Mouse (Mus musculus): ENCODE results near the gene Erp27. TPM values are rescaled to one million over a fixed set of nuclear protein-coding genes. Genes with fewer than 3 reads are reported as not detected.
"Not testable (repeated sequence)": the region's sequence is repeated elsewhere in the genome, so short reads cannot be mapped to it uniquely, and the experiment has no call there.

Erp27 gene
- polyA plus RNA-seq (2014; fragmentation: Nextera tagmentation; extraction: Ambion mirVana): not detected in 2 replicates

GRCm38 (mm10) chr6:136922080-136922479 lies at the start of gene Erp27:
Gene Erp27, minus strand, starts transcription at chr6:136922180.
- Histone ChIP-seq H3K4me1 (ENCODE audit: control insufficient read depth, insufficient read depth, low read length) (no peaks in the 10 kb centered on the region), H3K27me3 (ENCODE audit: control insufficient read depth, insufficient read depth, low read length) (no peaks in the 10 kb centered on the region), H3K27ac (replicated peaks; ENCODE audit: low read depth, low read length) (no peak within 1 kb of the TSS), H3K4me3 (replicated peaks; ENCODE audit: low read depth, low read length) (no peak within 1 kb of the TSS), H3K4me2 (ENCODE audit: low read length) (no peak within 1 kb of the TSS), H3K36me3 (ENCODE audit: control insufficient read depth, insufficient read depth, low read length) (no peaks in the 10 kb centered on the region), H3K9me3 (ENCODE audit: control insufficient read depth, low read length) (no peaks in the 10 kb centered on the region), H3K9ac (replicated peaks; ENCODE audit: low read length) (no peak within 1 kb of the TSS)
- WGBS: 83% methylated on average over 5 of the region's 5 CpGs
- no peak for ATAC-seq (ENCODE audit: low FRiP score, low TSS enrichment)
- DNase-seq: no peak

- not testable (repeated sequence) for H3K27me3 ChIP-seq (ENCODE audit: control insufficient read depth, insufficient read depth, low read length); ATAC-seq (ENCODE audit: low FRiP score, low TSS enrichment)
- peak; percentile 67 for DNase-seq
These were observed 46.9 kb upstream of the Erp27 start for GRCm38 (mm10) chr6:136968877-136969276.

GRCm38 (mm10) chr6:136967466-136967865 lies 45.5 kb upstream of the Erp27 start:
- ATAC-seq (ENCODE audit: low FRiP score, low TSS enrichment) (no peak), DNase-seq (no peak)
- no peak overlapping the region for H3K9ac ChIP-seq (replicated peaks; ENCODE audit: low read length)
- no peak overlapping the region for H3K27ac ChIP-seq (replicated peaks; ENCODE audit: low read depth, low read length)
- H3K9me3 ChIP-seq (ENCODE audit: control insufficient read depth, low read length): no peaks in the 10 kb centered on the region
- H3K4me3 ChIP-seq (replicated peaks; ENCODE audit: low read depth, low read length): no peak overlapping the region
- no peaks in the 10 kb centered on the region for H3K4me1 ChIP-seq (ENCODE audit: control insufficient read depth, insufficient read depth, low read length)
- 57% methylated on average over 4 of the region's 4 CpGs for WGBS
- no peaks in the 10 kb centered on the region for H3K36me3 ChIP-seq (ENCODE audit: control insufficient read depth, insufficient read depth, low read length)
- H3K27me3 ChIP-seq (ENCODE audit: control insufficient read depth, insufficient read depth, low read length): no peaks in the 10 kb centered on the region
- no peak overlapping the region for H3K4me2 ChIP-seq (ENCODE audit: low read length)

More at GRCm38 (mm10) chr6:136968877-136969276, 46.9 kb upstream of the Erp27 start:
- not testable (repeated sequence) for H3K36me3 ChIP-seq (ENCODE audit: control insufficient read depth, insufficient read depth, low read length); H3K4me1 ChIP-seq (ENCODE audit: control insufficient read depth, insufficient read depth, low read length); H3K4me3 ChIP-seq (replicated peaks; ENCODE audit: low read depth, low read length); H3K4me2 ChIP-seq (ENCODE audit: low read length); H3K9me3 ChIP-seq (ENCODE audit: control insufficient read depth, low read length); H3K27ac ChIP-seq (replicated peaks; ENCODE audit: low read depth, low read length); H3K9ac ChIP-seq (replicated peaks; ENCODE audit: low read length)
- 51% methylated on average over 4 of the region's 4 CpGs for WGBS

- DNase-seq: no peak
These were observed 43.9 kb upstream of the Erp27 start for GRCm38 (mm10) chr6:136965912-136966311.

DNA sequence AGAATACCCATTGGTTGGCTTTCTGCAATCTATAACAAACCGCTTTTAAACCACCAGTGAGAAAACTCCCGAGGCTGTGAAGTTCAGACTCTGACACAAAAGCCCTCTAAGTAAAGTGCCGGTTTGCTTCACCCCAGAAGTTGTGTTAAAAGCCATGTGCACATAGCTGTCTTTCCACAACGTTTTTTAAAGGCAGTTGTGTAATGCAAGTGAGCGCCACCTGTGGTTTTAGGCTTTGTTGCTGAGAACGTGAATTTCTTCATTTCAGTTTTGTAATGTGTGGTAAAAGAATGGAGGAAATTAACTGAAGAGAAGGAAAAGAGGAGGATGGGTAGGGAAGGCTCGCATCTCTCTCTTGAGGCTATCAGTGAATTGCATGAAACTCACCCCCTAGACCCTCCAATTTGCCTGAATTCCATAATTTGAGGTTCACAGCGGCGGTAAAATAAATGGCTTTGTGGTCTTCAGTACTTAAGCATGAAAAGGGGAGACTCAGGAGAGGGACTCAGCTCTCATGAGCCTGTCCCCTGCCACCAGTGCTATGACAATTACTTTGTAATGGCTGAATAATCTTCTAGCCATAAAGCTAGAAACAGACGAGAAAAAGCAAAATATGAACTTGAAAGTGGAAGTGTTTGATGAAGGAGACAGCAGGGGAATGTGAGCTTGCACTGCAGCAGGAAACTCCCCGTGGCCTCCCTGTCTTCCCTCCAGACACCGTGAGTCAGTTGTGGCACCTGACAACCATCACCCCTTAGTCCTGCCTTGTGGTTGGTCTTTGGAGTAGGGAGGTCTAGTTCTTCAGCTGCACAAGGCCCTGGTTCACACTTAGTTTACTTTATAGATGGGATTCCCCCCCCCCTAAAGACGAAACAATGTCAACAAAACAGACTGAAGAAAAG lies 42.9 kb upstream of the Erp27 start:
- no peak for ATAC-seq (ENCODE audit: low FRiP score, low TSS enrichment)
- no peaks in the 10 kb centered on the region for H3K27me3 ChIP-seq (ENCODE audit: control insufficient read depth, insufficient read depth, low read length)
- no peak overlapping the region for H3K4me2 ChIP-seq (ENCODE audit: low read length)
- H3K4me3 ChIP-seq (replicated peaks; ENCODE audit: low read depth, low read length): no peak overlapping the region
- 75% methylated on average over 13 of the region's 13 CpGs for WGBS
- DNase-seq: no peak
- no peak overlapping the region for H3K9ac ChIP-seq (replicated peaks; ENCODE audit: low read length)
- H3K4me1 ChIP-seq (ENCODE audit: control insufficient read depth, insufficient read depth, low read length): no peaks in the 10 kb centered on the region
- H3K9me3 ChIP-seq (ENCODE audit: control insufficient read depth, low read length): no peaks in the 10 kb centered on the region
- no peaks in the 10 kb centered on the region for H3K36me3 ChIP-seq (ENCODE audit: control insufficient read depth, insufficient read depth, low read length)
- no peak overlapping the region for H3K27ac ChIP-seq (replicated peaks; ENCODE audit: low read depth, low read length)

More at GRCm38 (mm10) chr6:136965912-136966311, 43.9 kb upstream of the Erp27 start:
- no peak overlapping the region for H3K4me3 ChIP-seq (replicated peaks; ENCODE audit: low read depth, low read length)
- 81% methylated on average over 10 of the region's 10 CpGs for WGBS
- no peak overlapping the region for H3K27ac ChIP-seq (replicated peaks; ENCODE audit: low read depth, low read length)
- ATAC-seq (ENCODE audit: low FRiP score, low TSS enrichment): no peak
- H3K4me1 ChIP-seq (ENCODE audit: control insufficient read depth, insufficient read depth, low read length): no peaks in the 10 kb centered on the region
- H3K9ac ChIP-seq (replicated peaks; ENCODE audit: low read length): no peak overlapping the region
- H3K27me3 ChIP-seq (ENCODE audit: control insufficient read depth, insufficient read depth, low read length): no peaks in the 10 kb centered on the region
- H3K9me3 ChIP-seq (ENCODE audit: control insufficient read depth, low read length): no peaks in the 10 kb centered on the region
- H3K4me2 ChIP-seq (ENCODE audit: low read length): no peak overlapping the region
- H3K36me3 ChIP-seq (ENCODE audit: control insufficient read depth, insufficient read depth, low read length): no peaks in the 10 kb centered on the region

GRCm38 (mm10) chr6:136962957-136963356 lies 41.0 kb upstream of the Erp27 start:
- H3K27ac ChIP-seq (replicated peaks; ENCODE audit: low read depth, low read length): no peak overlapping the region
- no peak for DNase-seq
- WGBS: 88% methylated on average over 11 of the region's 11 CpGs

GRCm38 (mm10) chr6:136959131-136959530 lies 37.2 kb upstream of the Erp27 start:
- ATAC-seq (ENCODE audit: low FRiP score, low TSS enrichment): no peak
- Histone ChIP-seq H3K9me3 (ENCODE audit: control insufficient read depth, low read length) (no peaks in the 10 kb centered on the region), H3K27me3 (ENCODE audit: control insufficient read depth, insufficient read depth, low read length) (no peaks in the 10 kb centered on the region), H3K27ac (replicated peaks; ENCODE audit: low read depth, low read length) (no peak overlapping the region), H3K4me1 (ENCODE audit: control insufficient read depth, insufficient read depth, low read length) (no peaks in the 10 kb centered on the region), H3K4me2 (ENCODE audit: low read length) (no peak overlapping the region), H3K4me3 (replicated peaks; ENCODE audit: low read depth, low read length) (no peak overlapping the region), H3K36me3 (ENCODE audit: control insufficient read depth, insufficient read depth, low read length) (no peaks in the 10 kb centered on the region), H3K9ac (replicated peaks; ENCODE audit: low read length) (no peak overlapping the region)
- no peak for DNase-seq
- WGBS: 68% methylated on average over 11 of the region's 11 CpGs

More at GRCm38 (mm10) chr6:136962957-136963356, 41.0 kb upstream of the Erp27 start:
- H3K9me3 ChIP-seq (ENCODE audit: control insufficient read depth, low read length): no peaks in the 10 kb centered on the region
- no peaks in the 10 kb centered on the region for H3K27me3 ChIP-seq (ENCODE audit: control insufficient read depth, insufficient read depth, low read length)
- no peak overlapping the region for H3K4me3 ChIP-seq (replicated peaks; ENCODE audit: low read depth, low read length)
- no peaks in the 10 kb centered on the region for H3K4me1 ChIP-seq (ENCODE audit: control insufficient read depth, insufficient read depth, low read length)
- H3K4me2 ChIP-seq (ENCODE audit: low read length): no peak overlapping the region
- H3K36me3 ChIP-seq (ENCODE audit: control insufficient read depth, insufficient read depth, low read length): no peaks in the 10 kb centered on the region
- no peak for ATAC-seq (ENCODE audit: low FRiP score, low TSS enrichment)
- no peak overlapping the region for H3K9ac ChIP-seq (replicated peaks; ENCODE audit: low read length)

DNA sequence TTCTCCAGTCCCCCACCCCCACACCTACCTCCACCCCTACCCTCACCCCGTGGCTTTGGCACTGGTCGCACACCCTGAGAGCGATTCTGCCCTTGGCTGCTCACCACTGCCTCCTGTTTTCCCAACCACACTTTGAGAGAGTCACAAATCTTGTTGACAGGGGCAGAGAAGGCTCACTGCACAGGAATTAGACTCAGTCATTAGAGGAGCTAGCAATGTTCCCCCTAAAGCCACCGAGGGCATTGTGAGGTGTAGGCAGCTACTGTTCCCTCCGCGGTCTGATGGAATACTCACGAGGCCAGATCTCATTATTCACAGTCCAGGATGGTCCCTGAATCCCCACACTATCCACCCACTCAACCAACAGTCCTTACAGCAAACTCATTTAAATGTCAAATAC lies 35.1 kb upstream of the Erp27 start:
- Histone ChIP-seq H3K4me2 (ENCODE audit: low read length) (no peak overlapping the region), H3K36me3 (ENCODE audit: control insufficient read depth, insufficient read depth, low read length) (no peaks in the 10 kb centered on the region), H3K9ac (replicated peaks; ENCODE audit: low read length) (no peak overlapping the region), H3K9me3 (ENCODE audit: control insufficient read depth, low read length) (no peaks in the 10 kb centered on the region), H3K27ac (replicated peaks; ENCODE audit: low read depth, low read length) (no peak overlapping the region), H3K27me3 (ENCODE audit: control insufficient read depth, insufficient read depth, low read length) (no peaks in the 10 kb centered on the region), H3K4me3 (replicated peaks; ENCODE audit: low read depth, low read length) (no peak overlapping the region), H3K4me1 (ENCODE audit: control insufficient read depth, insufficient read depth, low read length) (no peaks in the 10 kb centered on the region)
- no peak for DNase-seq
- WGBS: 67% methylated on average over 7 of the region's 7 CpGs
- no peak for ATAC-seq (ENCODE audit: low FRiP score, low TSS enrichment)

DNA sequence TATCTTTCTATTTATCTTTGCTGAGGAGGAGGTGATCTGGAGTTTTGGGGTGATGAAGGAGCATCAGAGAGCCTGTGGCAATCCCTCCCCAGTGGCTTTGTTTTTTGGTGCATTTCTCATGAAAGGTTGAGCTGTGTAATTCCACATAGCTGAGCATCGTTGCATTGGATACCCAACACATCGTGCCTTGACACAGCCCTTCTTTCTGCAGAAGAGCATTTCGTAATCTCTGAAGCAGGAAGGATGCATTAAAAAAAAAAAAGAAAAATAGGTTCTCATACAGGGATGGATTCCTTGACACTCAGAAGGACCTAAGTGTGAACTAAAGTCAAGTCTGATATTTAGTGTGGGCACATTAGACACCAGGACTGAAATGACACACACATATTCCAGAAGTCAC lies 33.3 kb upstream of the Erp27 start:
- ATAC-seq (ENCODE audit: low FRiP score, low TSS enrichment): no peak
- H3K27me3 ChIP-seq (ENCODE audit: control insufficient read depth, insufficient read depth, low read length): no peaks in the 10 kb centered on the region
- no peak overlapping the region for H3K4me3 ChIP-seq (replicated peaks; ENCODE audit: low read depth, low read length)
- 93% methylated on average over 3 of the region's 3 CpGs for WGBS
- H3K36me3 ChIP-seq (ENCODE audit: control insufficient read depth, insufficient read depth, low read length): no peaks in the 10 kb centered on the region
- H3K9me3 ChIP-seq (ENCODE audit: control insufficient read depth, low read length): no peaks in the 10 kb centered on the region
- no peaks in the 10 kb centered on the region for H3K4me1 ChIP-seq (ENCODE audit: control insufficient read depth, insufficient read depth, low read length)
- H3K9ac ChIP-seq (replicated peaks; ENCODE audit: low read length): no peak overlapping the region
- no peak overlapping the region for H3K27ac ChIP-seq (replicated peaks; ENCODE audit: low read depth, low read length)
- no peak overlapping the region for H3K4me2 ChIP-seq (ENCODE audit: low read length)
- no peak for DNase-seq
